Mouse (Mus musculus): ENCODE measurements around the gene Parvg. TPM values are rescaled to one million over a fixed set of nuclear protein-coding genes. Genes with fewer than 3 reads are reported as not detected.

Gene Parvg
- polyA plus RNA-seq (2015; fragmentation: Nextera tagmentation; extraction: Ambion mirVana), result 1.4 TPM in 2 replicates

DNA sequence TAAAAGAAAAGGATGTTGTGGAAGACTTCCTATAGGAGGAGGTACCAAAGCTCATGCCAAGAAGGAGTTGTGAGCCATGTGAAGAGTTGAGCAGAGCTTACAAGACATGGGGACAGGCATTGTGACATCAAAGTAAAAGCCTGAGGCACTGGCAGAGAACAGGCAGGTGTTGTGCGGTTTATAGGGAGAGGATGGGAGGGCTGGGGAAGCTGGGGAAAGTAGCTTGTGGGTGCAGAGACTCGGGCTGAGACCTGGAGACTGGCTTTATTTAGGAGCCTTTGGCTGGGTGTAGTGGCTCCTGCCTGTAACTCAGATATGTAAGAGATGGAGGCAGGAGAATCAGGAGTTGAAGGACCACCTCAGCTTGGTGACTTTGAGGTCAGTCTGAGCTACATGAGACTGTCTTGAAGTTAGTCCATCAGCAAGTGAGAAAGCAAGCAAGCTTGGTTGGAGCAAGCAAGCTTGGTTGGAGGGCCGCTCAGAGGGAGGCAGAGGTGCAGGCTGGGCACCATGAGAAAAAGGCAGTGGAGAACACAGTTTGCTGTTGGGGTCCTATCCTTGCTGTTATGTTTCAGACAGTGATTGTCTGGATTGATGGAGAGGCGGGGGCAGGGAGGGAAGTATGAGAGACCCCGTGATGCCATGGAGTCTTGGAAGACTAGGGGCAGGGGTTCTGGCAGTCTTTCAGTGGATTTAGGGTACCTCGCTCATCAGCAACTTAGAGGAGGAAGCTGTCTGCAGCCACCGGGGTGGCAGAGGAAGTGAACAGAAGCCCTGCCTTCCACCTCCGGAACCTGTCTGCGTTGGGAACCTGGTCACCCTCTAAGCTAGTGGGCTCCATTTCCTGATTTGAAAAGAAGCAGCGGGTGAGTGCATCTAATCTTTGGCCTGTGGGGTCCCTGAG is at the start of gene Parvg:
Gene Parvg (plus strand): TSS at position 61 of the 904 bp plus-strand sequence.
- Histone ChIP-seq H3K4me2 (ENCODE audit: low read length) (no peak within 1 kb of the TSS), H3K4me3 (ENCODE audit: low read length) (no peak within 1 kb of the TSS), H3K27me3 (replicated peaks; ENCODE audit: control insufficient read depth, insufficient read depth, low read length) (no peaks in the 10 kb centered on the region), H3K27ac (ENCODE audit: low read depth, low read length) (no peak within 1 kb of the TSS), H3K9ac (ENCODE audit: low read depth, low read length) (no peak within 1 kb of the TSS), H3K4me1 (ENCODE audit: control insufficient read depth, insufficient read depth, low read depth, low read length) (no peaks in the 10 kb centered on the region), H3K36me3 (ENCODE audit: control insufficient read depth, insufficient read depth, low read length) (no peaks in the 10 kb centered on the region), H3K9me3 (ENCODE audit: control insufficient read depth, low read length) (no peaks in the 10 kb centered on the region)
- WGBS, result 83% methylated on average over 10 of the region's 10 CpGs
- no peak for ATAC-seq

DNA sequence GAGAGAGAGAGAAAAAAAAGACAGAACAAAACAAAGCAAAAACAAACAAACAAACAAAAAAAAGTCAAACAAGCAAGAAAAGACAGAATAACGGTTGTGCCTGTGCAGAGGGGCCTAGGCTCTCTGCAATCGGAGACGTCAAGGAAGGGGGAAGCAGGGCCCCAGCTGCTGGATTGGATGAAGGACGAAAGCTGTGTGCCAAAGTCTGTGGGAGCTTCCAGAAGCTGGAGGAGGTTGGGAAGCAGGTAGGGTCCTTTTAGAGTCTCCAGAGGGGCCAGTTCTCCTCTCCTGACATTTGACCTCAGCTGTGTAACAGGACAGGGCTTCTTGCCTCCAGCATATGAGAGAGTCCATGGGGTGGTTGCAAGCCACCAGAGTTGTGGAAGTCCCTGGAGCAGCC is 47.8 kb upstream of the Parvg start:
- no peaks in the 10 kb centered on the region for H3K9me3 ChIP-seq (ENCODE audit: control insufficient read depth, low read length)
- H3K27me3 ChIP-seq (replicated peaks; ENCODE audit: control insufficient read depth, insufficient read depth, low read length), result no peaks in the 10 kb centered on the region
- H3K27ac ChIP-seq (ENCODE audit: low read depth, low read length), result no peak overlapping the region
- no peaks in the 10 kb centered on the region for H3K4me1 ChIP-seq (ENCODE audit: control insufficient read depth, insufficient read depth, low read depth, low read length)
- no peak overlapping the region for H3K9ac ChIP-seq (ENCODE audit: low read depth, low read length)
- WGBS, result 80% methylated on average over 4 of the region's 4 CpGs
- no peak for ATAC-seq
- no peak overlapping the region for H3K4me2 ChIP-seq (ENCODE audit: low read length)
- no peaks in the 10 kb centered on the region for H3K36me3 ChIP-seq (ENCODE audit: control insufficient read depth, insufficient read depth, low read length)
- no peak overlapping the region for H3K4me3 ChIP-seq (ENCODE audit: low read length)

DNA sequence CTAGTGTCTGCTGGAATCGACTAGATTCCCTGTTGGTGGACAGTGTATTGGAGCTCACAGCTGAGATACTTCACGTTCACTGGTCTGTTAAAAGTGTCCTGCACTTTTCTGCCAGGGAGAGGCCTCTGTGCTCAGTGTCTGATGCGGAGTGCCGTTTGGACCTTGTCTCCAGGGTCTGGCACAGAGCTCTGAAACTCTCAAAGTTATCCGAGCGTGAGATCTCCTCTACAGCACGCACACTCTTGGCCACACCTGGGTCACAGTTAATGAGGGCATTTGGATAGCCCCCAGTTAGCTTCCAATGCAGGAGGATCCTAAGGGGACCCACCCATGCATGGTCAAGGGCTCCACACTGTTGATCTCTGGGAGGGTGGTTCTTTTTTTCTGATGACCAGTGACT is 45.7 kb upstream of the Parvg start:
- Histone ChIP-seq H3K4me2 (ENCODE audit: low read length) (no peak overlapping the region), H3K36me3 (ENCODE audit: control insufficient read depth, insufficient read depth, low read length) (no peaks in the 10 kb centered on the region), H3K27me3 (replicated peaks; ENCODE audit: control insufficient read depth, insufficient read depth, low read length) (no peaks in the 10 kb centered on the region), H3K9me3 (ENCODE audit: control insufficient read depth, low read length) (no peaks in the 10 kb centered on the region), H3K27ac (ENCODE audit: low read depth, low read length) (no peak overlapping the region), H3K9ac (ENCODE audit: low read depth, low read length) (no peak overlapping the region), H3K4me3 (ENCODE audit: low read length) (no peak overlapping the region), H3K4me1 (ENCODE audit: control insufficient read depth, insufficient read depth, low read depth, low read length) (no peaks in the 10 kb centered on the region)
- 67% methylated on average over 7 of the region's 7 CpGs for WGBS
- ATAC-seq, result no peak

DNA sequence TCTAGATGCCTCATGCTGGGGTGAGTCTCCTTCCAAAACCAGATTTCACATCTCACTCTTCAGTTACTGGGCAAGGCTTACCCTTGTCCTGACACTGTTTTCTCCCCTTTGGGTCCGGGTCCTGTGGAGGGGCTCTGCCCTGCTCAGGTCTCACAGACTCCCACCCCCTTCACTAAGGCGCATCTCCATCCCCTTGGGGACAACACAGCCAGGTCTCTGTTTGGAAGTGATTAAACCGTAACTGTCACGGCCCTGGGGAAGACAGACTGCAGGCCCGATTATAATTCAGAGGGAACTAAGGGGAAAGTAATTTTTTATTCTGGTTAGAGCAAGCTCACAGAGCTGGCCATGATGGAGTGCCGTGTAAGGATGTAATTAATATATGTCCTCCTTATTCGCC is 45.2 kb upstream of the Parvg start:
- Histone ChIP-seq H3K4me1 (ENCODE audit: control insufficient read depth, insufficient read depth, low read depth, low read length) (no peaks in the 10 kb centered on the region), H3K36me3 (ENCODE audit: control insufficient read depth, insufficient read depth, low read length) (no peaks in the 10 kb centered on the region), H3K4me2 (ENCODE audit: low read length) (no peak overlapping the region), H3K9me3 (ENCODE audit: control insufficient read depth, low read length) (no peaks in the 10 kb centered on the region), H3K27ac (ENCODE audit: low read depth, low read length) (no peak overlapping the region), H3K9ac (ENCODE audit: low read depth, low read length) (no peak overlapping the region), H3K4me3 (ENCODE audit: low read length) (no peak overlapping the region), H3K27me3 (replicated peaks; ENCODE audit: control insufficient read depth, insufficient read depth, low read length) (no peaks in the 10 kb centered on the region)
- WGBS, result 50% methylated on average over 7 of the region's 7 CpGs
- peak; percentile 58; the same call in 1 of the 2 replicates for ATAC-seq

DNA sequence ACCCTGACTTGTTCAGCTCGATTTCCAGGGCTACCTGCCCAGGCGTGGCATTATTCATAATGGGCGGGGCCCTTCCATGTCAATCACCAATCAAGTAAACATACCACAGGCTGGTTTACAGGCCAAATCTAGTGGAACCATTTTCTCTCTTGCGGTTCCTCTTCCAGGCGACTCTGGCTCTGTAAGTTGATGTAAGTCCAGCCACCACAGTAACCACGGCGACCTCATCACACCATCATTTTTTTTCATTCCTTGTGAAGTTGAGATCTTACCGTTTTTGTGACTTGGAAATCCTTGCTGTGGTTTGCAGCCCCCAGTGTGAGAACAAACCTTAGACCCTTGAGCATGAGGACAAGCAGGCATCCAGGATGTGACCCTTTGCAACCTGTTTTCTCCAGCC is 43.5 kb upstream of the Parvg start:
- Histone ChIP-seq H3K9me3 (ENCODE audit: control insufficient read depth, low read length) (no peaks in the 10 kb centered on the region; the same call in 1 of the 2 replicates), H3K27ac (ENCODE audit: low read depth, low read length) (no peak overlapping the region), H3K9ac (ENCODE audit: low read depth, low read length) (no peak overlapping the region), H3K4me2 (ENCODE audit: low read length) (no peak overlapping the region), H3K4me3 (ENCODE audit: low read length) (no peak overlapping the region), H3K4me1 (ENCODE audit: control insufficient read depth, insufficient read depth, low read depth, low read length) (no peaks in the 10 kb centered on the region), H3K27me3 (replicated peaks; ENCODE audit: control insufficient read depth, insufficient read depth, low read length) (no peaks in the 10 kb centered on the region), H3K36me3 (ENCODE audit: control insufficient read depth, insufficient read depth, low read length) (no peaks in the 10 kb centered on the region)
- no peak for ATAC-seq
- 83% methylated on average over 8 of the region's 8 CpGs for WGBS

DNA sequence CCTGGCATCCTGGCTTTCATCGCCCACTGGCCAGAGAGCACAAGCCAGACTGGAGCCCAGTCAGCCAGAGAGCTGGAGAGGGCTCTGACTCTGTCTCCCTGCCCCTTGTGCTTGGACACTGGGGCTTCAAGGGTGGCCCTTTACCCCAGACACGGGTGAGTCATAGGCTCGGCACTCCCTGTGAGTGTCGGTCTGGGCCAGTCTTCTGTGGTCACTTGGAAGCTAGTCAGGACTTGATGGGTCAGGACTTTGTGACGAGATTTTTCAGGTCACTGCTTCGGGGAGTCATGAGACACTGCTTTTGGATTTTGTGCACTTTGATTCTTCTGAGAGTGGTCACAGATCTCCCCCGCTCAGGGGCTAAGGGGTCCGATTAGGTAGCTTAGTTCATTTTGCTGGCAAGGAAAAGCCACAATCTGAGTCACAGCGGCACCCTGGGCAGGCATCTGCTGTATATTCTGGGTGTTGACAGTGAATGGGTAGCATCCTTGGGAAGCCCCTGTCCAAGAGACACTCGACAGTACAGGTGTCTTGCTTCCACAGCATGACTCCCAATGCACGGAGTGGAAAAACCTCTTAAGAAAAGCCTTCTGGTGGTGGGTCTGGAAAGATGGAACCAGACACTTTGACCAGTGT is 43.0 kb upstream of the Parvg start:
- WGBS, result 86% methylated on average over 11 of the region's 11 CpGs
- no peak for ATAC-seq
- H3K4me1 ChIP-seq (ENCODE audit: control insufficient read depth, insufficient read depth, low read depth, low read length), result no peaks in the 10 kb centered on the region
- H3K4me3 ChIP-seq (ENCODE audit: low read length), result no peak overlapping the region
- H3K9ac ChIP-seq (ENCODE audit: low read depth, low read length), result no peak overlapping the region
- no peak overlapping the region for H3K27ac ChIP-seq (ENCODE audit: low read depth, low read length)
- no peaks in the 10 kb centered on the region for H3K36me3 ChIP-seq (ENCODE audit: control insufficient read depth, insufficient read depth, low read length)
- no peaks in the 10 kb centered on the region for H3K27me3 ChIP-seq (replicated peaks; ENCODE audit: control insufficient read depth, insufficient read depth, low read length)
- H3K9me3 ChIP-seq (ENCODE audit: control insufficient read depth, low read length), result no peaks in the 10 kb centered on the region; the same call in 1 of the 2 replicates
- H3K4me2 ChIP-seq (ENCODE audit: low read length), result no peak overlapping the region

DNA sequence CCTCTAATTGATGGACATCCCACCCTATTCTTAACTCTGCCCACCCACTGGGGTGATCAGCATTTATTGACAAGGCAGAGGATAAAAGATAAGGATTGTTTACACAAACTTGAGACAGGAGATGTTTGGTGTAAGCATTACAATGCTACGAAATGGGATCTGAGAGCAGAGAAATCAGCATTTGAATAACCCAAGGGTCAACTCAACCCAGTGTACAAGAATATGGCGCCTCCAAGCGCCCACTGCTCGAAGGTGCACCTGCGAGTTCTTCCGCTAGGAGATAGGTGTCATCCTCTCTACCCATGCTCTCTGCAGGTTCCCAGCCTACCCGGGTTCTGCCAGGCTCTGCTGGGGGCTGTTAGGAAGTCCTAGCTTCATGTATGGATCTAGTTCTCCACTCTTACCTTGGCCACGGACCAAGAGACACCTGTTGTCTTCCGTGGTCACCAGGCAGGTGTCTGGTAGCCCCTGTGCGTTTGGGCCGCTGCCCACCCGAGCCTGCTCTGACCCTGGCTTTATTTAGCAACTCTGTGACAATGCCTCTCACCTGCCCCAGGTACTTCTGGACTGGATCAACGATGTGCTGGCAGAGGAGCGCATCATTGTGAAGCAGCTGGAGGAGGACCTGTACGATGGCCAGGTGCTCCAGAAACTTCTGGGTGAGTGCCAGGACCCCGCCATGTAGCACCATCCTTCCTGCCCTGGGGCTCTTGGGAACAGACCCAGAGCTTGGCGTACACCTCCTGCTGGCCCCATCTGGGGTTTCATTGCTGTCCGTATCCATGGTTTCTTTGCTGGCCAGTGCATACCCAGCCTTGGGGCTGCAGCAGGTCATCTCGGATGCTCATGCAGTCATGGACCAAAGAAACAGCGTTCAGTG is 41.4 kb upstream of the Parvg start:
- Histone ChIP-seq H3K27me3 (replicated peaks; ENCODE audit: control insufficient read depth, insufficient read depth, low read length) (no peaks in the 10 kb centered on the region), H3K9ac (ENCODE audit: low read depth, low read length) (no peak overlapping the region)
- WGBS, result 74% methylated on average over 20 of the region's 20 CpGs

DNA sequence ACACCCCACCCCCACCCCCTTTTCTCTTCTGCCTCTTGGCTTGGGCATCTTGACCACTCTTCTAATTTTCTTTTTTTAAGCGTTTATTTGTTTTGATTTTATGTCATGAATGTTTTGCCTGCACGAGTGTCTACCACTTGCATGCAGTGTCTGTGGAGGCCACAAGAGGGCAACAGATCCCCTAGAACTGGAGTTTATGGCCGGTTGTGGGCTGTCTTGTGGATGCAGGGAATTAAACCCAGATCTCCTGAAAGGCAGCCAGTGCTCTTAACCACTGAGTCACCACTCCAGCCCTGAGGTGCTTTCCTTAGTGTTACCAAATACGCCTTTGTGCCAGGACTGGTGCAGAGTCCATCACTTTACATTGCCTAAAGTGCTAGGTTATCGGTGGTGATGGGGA is 39.8 kb upstream of the Parvg start:
- ATAC-seq, result no peak
- Histone ChIP-seq H3K9me3 (ENCODE audit: control insufficient read depth, low read length) (no peaks in the 10 kb centered on the region; the same call in 1 of the 2 replicates), H3K9ac (ENCODE audit: low read depth, low read length) (no peak overlapping the region), H3K4me3 (ENCODE audit: low read length) (no peak overlapping the region), H3K4me1 (ENCODE audit: control insufficient read depth, insufficient read depth, low read depth, low read length) (peaks cover 2% of the 10 kb centered on the region; the same call in 1 of the 2 replicates), H3K27me3 (replicated peaks; ENCODE audit: control insufficient read depth, insufficient read depth, low read length) (no peaks in the 10 kb centered on the region), H3K27ac (ENCODE audit: low read depth, low read length) (no peak overlapping the region), H3K36me3 (ENCODE audit: control insufficient read depth, insufficient read depth, low read length) (no peaks in the 10 kb centered on the region), H3K4me2 (ENCODE audit: low read length) (no peak overlapping the region)
- 64% methylated on average over 5 of the region's 5 CpGs for WGBS

More for the DNA sequence above, 41.4 kb upstream of the Parvg start:
- no peaks in the 10 kb centered on the region; the same call in 1 of the 2 replicates for H3K9me3 ChIP-seq (ENCODE audit: control insufficient read depth, low read length)
- no peak for ATAC-seq
- H3K36me3 ChIP-seq (ENCODE audit: control insufficient read depth, insufficient read depth, low read length), result no peaks in the 10 kb centered on the region
- no peak overlapping the region for H3K27ac ChIP-seq (ENCODE audit: low read depth, low read length)
- H3K4me1 ChIP-seq (ENCODE audit: control insufficient read depth, insufficient read depth, low read depth, low read length), result no peaks in the 10 kb centered on the region
- no peak overlapping the region for H3K4me3 ChIP-seq (ENCODE audit: low read length)
- no peak overlapping the region for H3K4me2 ChIP-seq (ENCODE audit: low read length)

Measured in hindbrain, embryonic 16.5 days (tissue).